Comparison of ENCODE assay signal across 8 mouse cellular contexts in the genomic region with DNA sequence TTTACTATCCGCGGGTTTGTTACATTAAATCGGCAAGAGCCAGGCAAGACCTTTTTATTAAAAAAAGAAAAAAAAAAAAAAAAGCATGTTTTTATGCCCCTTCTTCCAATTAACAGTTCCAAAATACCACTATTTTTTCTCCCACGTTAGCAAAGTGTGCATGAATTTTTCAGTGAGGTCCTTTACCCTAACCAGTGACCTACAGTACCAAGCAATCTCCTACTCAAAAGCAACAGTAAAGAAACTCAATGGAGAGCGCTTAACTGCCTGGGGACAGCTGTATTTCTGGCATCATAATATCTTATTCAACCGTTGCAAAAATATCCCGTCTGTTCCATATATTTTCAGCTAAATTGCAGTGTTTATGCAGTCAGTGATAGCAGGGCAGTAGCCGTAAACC. TPM values are rescaled to one million over a fixed set of nuclear protein-coding genes. Genes with fewer than 3 reads are reported as not detected.
DNase-seq lines count a peak whose midpoint lies in the region; ATAC-seq lines count a peak whose summit lies in the region.

No protein-coding gene starts in this region.

- H3K4me2 ChIP-seq in kidney, embryonic 15.5 days = peak overlapping the region; percentile 86
- H3K4me2 ChIP-seq in hindbrain, embryonic 12.5 days (replicated peaks) = peak overlapping the region; percentile 90
- H3K4me2 ChIP-seq in midbrain, embryonic 13.5 days (replicated peaks) = peak overlapping the region; percentile 96

- peaks cover 29% of the 10 kb centered on the region for H3K4me1 ChIP-seq in kidney, embryonic 15.5 days
- H3K4me1 ChIP-seq in brown adipose tissue, adult 24 weeks (ENCODE audit: control insufficient read depth, insufficient read depth, insufficient read length, low read length) = peaks cover 8% of the 10 kb centered on the region
- H3K4me1 ChIP-seq in hindbrain, embryonic 12.5 days = peaks cover 34% of the 10 kb centered on the region
- peaks cover 42% of the 10 kb centered on the region for H3K4me1 ChIP-seq in midbrain, embryonic 13.5 days (replicated peaks)

- intact Hi-C loops in left cerebral cortex, postnatal 36 days (cut with DNase I) = no loop called here
- intact Hi-C loops in left cerebral cortex, postnatal 4 days (cut with DNase I) = no loop called here

- H3K27me3 ChIP-seq in kidney, embryonic 15.5 days = no peaks in the 10 kb centered on the region
- H3K27me3 ChIP-seq in hindbrain, embryonic 12.5 days = no peaks in the 10 kb centered on the region
- no peaks in the 10 kb centered on the region for H3K27me3 ChIP-seq in midbrain, embryonic 13.5 days

- no peak for ATAC-seq in kidney, embryonic 15.5 days (replicated peaks; ENCODE audit: low FRiP score)
- ATAC-seq in hindbrain, embryonic 12.5 days (ENCODE audit: low FRiP score) = no peak
- no peak for ATAC-seq in midbrain, embryonic 13.5 days

- H3K27ac ChIP-seq in kidney, embryonic 15.5 days = peak overlapping the region; percentile 91
- peak overlapping the region; percentile 76 for H3K27ac ChIP-seq in brown adipose tissue, adult 24 weeks (replicated peaks; ENCODE audit: low read depth, low read length)
- H3K27ac ChIP-seq in hindbrain, embryonic 12.5 days = peak overlapping the region; percentile 85
- peak overlapping the region; percentile 84 for H3K27ac ChIP-seq in midbrain, embryonic 13.5 days

- H3K4me3 ChIP-seq in kidney, embryonic 15.5 days (replicated peaks) = peak overlapping the region; percentile 73
- peak overlapping the region; percentile 79 for H3K4me3 ChIP-seq in brown adipose tissue, adult 24 weeks (ENCODE audit: insufficient read depth, low read depth, low read length)
- peak overlapping the region; percentile 87 for H3K4me3 ChIP-seq in hindbrain, embryonic 12.5 days
- H3K4me3 ChIP-seq in midbrain, embryonic 13.5 days (replicated peaks) = peak overlapping the region; percentile 83

- H3K36me3 ChIP-seq in kidney, embryonic 15.5 days = peaks cover 20% of the 10 kb centered on the region; the same call in 1 of the 2 replicates
- H3K36me3 ChIP-seq in hindbrain, embryonic 12.5 days = peaks cover 6% of the 10 kb centered on the region; the same call in 1 of the 2 replicates
- peaks cover 14% of the 10 kb centered on the region for H3K36me3 ChIP-seq in midbrain, embryonic 13.5 days

- 15% methylated on average over 8 of the region's 8 CpGs for WGBS in kidney, embryonic 15.5 days
- 19% methylated on average over 8 of the region's 8 CpGs for WGBS in hindbrain, embryonic 12.5 days
- 19% methylated on average over 8 of the region's 8 CpGs for WGBS in midbrain, embryonic 13.5 days

- H3K9ac ChIP-seq in kidney, embryonic 15.5 days = peak overlapping the region; percentile 75
- peak overlapping the region; percentile 93 for H3K9ac ChIP-seq in hindbrain, embryonic 12.5 days
- peak overlapping the region; percentile 91 for H3K9ac ChIP-seq in midbrain, embryonic 13.5 days (replicated peaks)

- no peaks in the 10 kb centered on the region for H3K9me3 ChIP-seq in kidney, embryonic 15.5 days (replicated peaks)
- no peaks in the 10 kb centered on the region for H3K9me3 ChIP-seq in hindbrain, embryonic 12.5 days (replicated peaks)
- H3K9me3 ChIP-seq in midbrain, embryonic 13.5 days = no peaks in the 10 kb centered on the region

- no peak for DNase-seq in kidney, adult 9 months
- no peak for DNase-seq in left cerebral cortex, postnatal 36 days (ENCODE audit: low spot score in 2 of 2)
- no peak for DNase-seq in left cerebral cortex, postnatal 4 days
- DNase-seq in lung, postnatal 25 days (ENCODE audit: low spot score) = no peak

RNA-seq across cellular contexts. Expression of gene Map2k5, which starts 0.5 kb away (rescaled TPM):
- polyA plus RNA-seq in kidney, embryonic 15.5 days (2015; fragmentation: Nextera tagmentation; extraction: Ambion mirVana) = 33.6 and 34.0 TPM in 2 replicates
- polyA plus RNA-seq in brown adipose tissue, adult 24 weeks (2012; ENCODE audit: insufficient read depth, insufficient read length, missing spikeins) = 15.9 and 23.1 TPM in 2 replicates
- polyA plus RNA-seq in hindbrain, embryonic 12.5 days (2016; fragmentation: Nextera tagmentation; extraction: Ambion mirVana) = 42.0 and 43.0 TPM in 2 replicates
- 37.7 and 40.9 TPM in 2 replicates for polyA plus RNA-seq in midbrain, embryonic 13.5 days (2015; fragmentation: Nextera tagmentation; extraction: Ambion mirVana)
- 10 to 100 TPM; 36.3 to 36.7 TPM for total RNA-seq in left cerebral cortex, postnatal 36 days (2021)
- 10 to 100 TPM; 32.9 to 38.4 TPM for total RNA-seq in left cerebral cortex, postnatal 4 days (2021)

RNA-seq across cellular contexts. Expression of gene 2300009A05Rik, which starts 20.9 kb away (rescaled TPM):
- polyA plus RNA-seq in kidney, embryonic 15.5 days (2015; fragmentation: Nextera tagmentation; extraction: Ambion mirVana) = 53.2 and 57.6 TPM in 2 replicates
- polyA plus RNA-seq in brown adipose tissue, adult 24 weeks (2012; ENCODE audit: insufficient read depth, insufficient read length, missing spikeins) = 79.9 and 109 TPM in 2 replicates
- polyA plus RNA-seq in hindbrain, embryonic 12.5 days (2016; fragmentation: Nextera tagmentation; extraction: Ambion mirVana) = 45.3 and 53.1 TPM in 2 replicates
- 58.4 TPM in 2 replicates for polyA plus RNA-seq in midbrain, embryonic 13.5 days (2015; fragmentation: Nextera tagmentation; extraction: Ambion mirVana)
- total RNA-seq in left cerebral cortex, postnatal 36 days (2021) = 10 to 100 TPM; 24.8 to 27.3 TPM
- 10 to 100 TPM; 21.5 to 24.5 TPM for total RNA-seq in left cerebral cortex, postnatal 4 days (2021)
